Mouse (Mus musculus) layer of hippocampus, postnatal 14 days (tissue): ENCODE results near the gene Gm10491. TPM values are rescaled to one million over a fixed set of nuclear protein-coding genes. Genes with fewer than 3 reads are reported as not detected.
A peak's percentile ranks its signal among the peaks of the same experiment; 100 is the strongest.

ENCODE experiments used
- DNase-seq, 2 experiments: peaks; one replicate each; pipeline ENCODE4 v3.0.0; 2021 to 2022; ENCODE audit warnings: low spot score in 2 of 2, mixed read lengths in 1 of 2
- total RNA-seq, 2 experiments: library from RNA; stranded (reverse); gene quantifications; 2 replicates each; pipeline ENCODE4 v1.2.3; 2021

The Gm10491 gene
- total RNA-seq, 2 experiments from 2014 or later: not detected

GRCm38 (mm10) chrX:7883841-7884567 lies 23.6 kb downstream of the Gm10491 start, which contains the start of gene Slc35a2:
Gene Slc35a2 (plus strand): TSS chrX:7884028.
- peak; percentile 70 to 85 for DNase-seq

GRCm38 (mm10) chrX:7879819-7880218 lies 27.8 kb downstream of the Gm10491 start:
- DNase-seq: peak; percentile 49 to 77

GRCm38 (mm10) chrX:7878495-7878894 lies 29.1 kb downstream of the Gm10491 start:
- DNase-seq: no peak

- DNase-seq: peak; percentile 71 to 83
Observed at GRCm38 (mm10) chrX:7878007-7878419, 29.6 kb downstream of the Gm10491 start, which contains the start of gene Pim2. Gene Pim2 (plus strand): TSS chrX:7878262.

- no peak for DNase-seq
Observed at GRCm38 (mm10) chrX:7869826-7870225, 37.8 kb downstream of the Gm10491 start.

- no peak for DNase-seq
Observed at GRCm38 (mm10) chrX:7868506-7868905, 39.1 kb downstream of the Gm10491 start.

GRCm38 (mm10) chrX:7867141-7867540 lies 40.5 kb downstream of the Gm10491 start:
- no peak for DNase-seq

GRCm38 (mm10) chrX:7865786-7866185 lies 41.8 kb downstream of the Gm10491 start:
- DNase-seq: no peak

GRCm38 (mm10) chrX:7865343-7865742 lies 42.3 kb downstream of the Gm10491 start:
- no peak for DNase-seq

- no peak for DNase-seq
Observed at GRCm38 (mm10) chrX:7864551-7864950, 43.1 kb downstream of the Gm10491 start.

- DNase-seq: no peak
Observed at GRCm38 (mm10) chrX:7863181-7863580, 44.5 kb downstream of the Gm10491 start.

- DNase-seq: no peak
Observed at GRCm38 (mm10) chrX:7859191-7859753, 48.4 kb downstream of the Gm10491 start.

Other genes with a start within 250 kb of the Gm10491 start
- 1 to 10 TPM; 7.0 to 9.6 TPM for gene Plp2, start 236.4 kb downstream of the Gm10491 start, total RNA-seq
- gene Magix, start 226.6 kb downstream of the Gm10491 start, total RNA-seq: under 1 TPM; 0.25 to 0.31 TPM
- gene Gpkow, start 210.7 kb downstream of the Gm10491 start, total RNA-seq: 10 to 100 TPM; 33.2 to 36.3 TPM
- gene Wdr45, start 193.5 kb downstream of the Gm10491 start, total RNA-seq: 10 to 100 TPM; 47.7 to 48.1 TPM
- gene Gm45208, start 185.6 kb downstream of the Gm10491 start, total RNA-seq: not detected
- gene Praf2, start 179.4 kb downstream of the Gm10491 start, total RNA-seq: 100 to 1,000 TPM in 1 of 2 experiments, 10 to 100 TPM in 1; 98.2 to 107 TPM
- 10 to 100 TPM; 15.5 to 19.6 TPM for gene Ccdc120, start 156.9 kb downstream of the Gm10491 start, total RNA-seq
- 10 to 100 TPM; 31.7 to 34.4 TPM for gene Tfe3, start 145.3 kb downstream of the Gm10491 start, total RNA-seq
- 10 to 100 TPM; 88.1 to 98.9 TPM for gene Gripap1, start 118.1 kb downstream of the Gm10491 start, total RNA-seq
- 10 to 100 TPM in 1 of 2 experiments, 1 to 10 TPM in 1; 9.8 to 10.0 TPM for gene Kcnd1, start 85.5 kb downstream of the Gm10491 start, total RNA-seq
- gene Otud5, start 66.5 kb downstream of the Gm10491 start, total RNA-seq: 10 to 100 TPM; 64.1 to 64.9 TPM
- gene Pim2, start 29.6 kb downstream of the Gm10491 start, total RNA-seq: 10 to 100 TPM; 43.2 to 49.5 TPM
- gene Slc35a2, start 23.8 kb downstream of the Gm10491 start, total RNA-seq: 10 to 100 TPM; 45.9 to 52.7 TPM
- 10 to 100 TPM; 72.6 to 80.1 TPM for gene Pqbp1, start 8.6 kb downstream of the Gm10491 start, total RNA-seq
- gene Timm17b, start 8.5 kb downstream of the Gm10491 start, total RNA-seq: 10 to 100 TPM; 20.8 to 23.9 TPM
- not detected for gene Gm10490, start 1.7 kb upstream of the Gm10491 start, total RNA-seq
- gene Pcsk1n, start 12.0 kb upstream of the Gm10491 start, total RNA-seq: 100 to 1,000 TPM; 340 to 344 TPM
- not detected for gene Eras, start 20.8 kb upstream of the Gm10491 start, total RNA-seq
- gene Hdac6, start 40.1 kb upstream of the Gm10491 start, total RNA-seq: 10 to 100 TPM; 46.0 to 54.4 TPM
- not detected for gene Gata1, start 70.2 kb upstream of the Gm10491 start, total RNA-seq
- gene Glod5, start 110.7 kb upstream of the Gm10491 start, total RNA-seq: not detected
- gene Suv39h1, start 166.9 kb upstream of the Gm10491 start, total RNA-seq: 10 to 100 TPM; 25.0 to 28.2 TPM
- gene Was, start 182.7 kb upstream of the Gm10491 start, total RNA-seq: 1 to 10 TPM; 2.0 to 2.2 TPM
- gene Wdr13, start 225.1 kb upstream of the Gm10491 start, total RNA-seq: 100 to 1,000 TPM; 214 to 218 TPM
- gene Rbm3, start 238.0 kb upstream of the Gm10491 start, total RNA-seq: 100 to 1,000 TPM; 193 to 258 TPM